Comparison of ENCODE assay signal across 8 mouse cellular contexts in genomic region chr9:73044146-73045079, GRCm38 (mm10). TPM values are rescaled to one million over a fixed set of nuclear protein-coding genes. Genes with fewer than 3 reads are reported as not detected.
DNase-seq lines count a peak whose midpoint lies in the region; ATAC-seq lines count a peak whose summit lies in the region.

Rab27a (plus strand) TSS chr9:73044854.

- ATAC-seq in hindbrain, embryonic 12.5 days (ENCODE audit: low FRiP score): peak; percentile 44

- H3K9ac ChIP-seq in hindbrain, embryonic 12.5 days: peak within 1 kb of the TSS; percentile 67

- no peaks in the 10 kb centered on the region for H3K36me3 ChIP-seq in hindbrain, embryonic 12.5 days

- H3K4me2 ChIP-seq in hindbrain, embryonic 12.5 days (replicated peaks): peak within 1 kb of the TSS; percentile 94

- peaks cover 23% of the 10 kb centered on the region for H3K4me1 ChIP-seq in hindbrain, embryonic 12.5 days

- no peaks in the 10 kb centered on the region for H3K9me3 ChIP-seq in hindbrain, embryonic 12.5 days (replicated peaks)

- peak within 1 kb of the TSS; percentile 47 for H3K4me3 ChIP-seq in hindbrain, embryonic 12.5 days

- 1% methylated on average over 41 of the region's 41 CpGs for WGBS in hindbrain, embryonic 12.5 days

- DNase-seq in NIH3T3 (ENCODE audit: low read depth): peak; percentile 88
- peak; percentile 95 to 98 for DNase-seq in cerebellum, postnatal 10 days
- DNase-seq in frontal cortex, postnatal 10 days (ENCODE audit: low spot score in 2 of 2): peak; percentile 40 to 75
- DNase-seq in layer of hippocampus, postnatal 10 days (ENCODE audit: low spot score in 2 of 2): peak; percentile 83 to 89
- DNase-seq in lung, postnatal 10 days: peak; percentile 93
- DNase-seq in ovary, postnatal 14 days (ENCODE audit: low spot score): peak; percentile 71
- peak; percentile 83 to 95 for DNase-seq in thymus, postnatal 10 days (ENCODE audit: low spot score in 2 of 2)

- peaks cover 2% of the 10 kb centered on the region for H3K27me3 ChIP-seq in hindbrain, embryonic 12.5 days

- H3K27ac ChIP-seq in hindbrain, embryonic 12.5 days: no peak within 1 kb of the TSS

RNA-seq across cellular contexts. Expression of gene Rab27a, which starts in this region (rescaled TPM):
- polyA plus RNA-seq in hindbrain, embryonic 12.5 days (2016; fragmentation: Nextera tagmentation; extraction: Ambion mirVana): 2.9 and 4.3 TPM in 2 replicates
- total RNA-seq in layer of hippocampus, postnatal 10 days (2021): 1 to 10 TPM; 7.1 to 8.7 TPM
